In the genomic region with DNA sequence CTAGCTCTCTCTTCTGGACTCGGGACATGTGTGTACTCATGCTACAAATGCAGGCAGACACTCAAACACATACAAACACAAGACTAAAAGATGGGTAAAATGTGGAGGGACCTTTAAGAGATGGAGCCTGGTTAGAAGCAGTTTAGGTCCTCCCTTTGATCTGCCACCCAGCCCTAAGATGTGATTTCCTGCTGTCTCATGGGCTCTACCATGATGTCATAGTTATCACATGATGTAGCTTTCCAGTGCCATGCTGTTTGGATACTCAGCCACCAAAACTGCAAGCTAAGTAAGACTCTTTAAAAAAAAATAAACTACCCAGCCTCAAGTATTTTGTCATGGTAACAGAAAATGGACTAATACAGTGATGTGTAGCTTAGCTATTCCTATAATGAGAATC, we compare ENCODE assay signal across 34 mouse cellular contexts. TPM values are rescaled to one million over a fixed set of nuclear protein-coding genes. Genes with fewer than 3 reads are reported as not detected.
DNase-seq lines count a peak whose midpoint lies in the region; TF ChIP-seq lines count a peak whose summit lies in the region.
"Had no signal": no experiment of that assay in that cellular context is flagged by ENCODE, and none has a peak within 500 bp of the region (broad histone marks: within the 10 kb centered on the region; RNA-seq: fewer than 3 reads in every experiment).

No protein-coding gene starts in this region.

- no peak overlapping the region for H3K9ac ChIP-seq in CH12.LX (ENCODE audit: insufficient read depth, low read depth)
- H3K9ac ChIP-seq: embryonic facial prominence, embryonic 12.5 days; forebrain, embryonic 15.5 days; hindbrain, embryonic 13.5 days; kidney, embryonic 15.5 days; liver, embryonic 14.5 days; midbrain, embryonic 15.5 days; neural tube, embryonic 13.5 days had no signal

- TF ChIP-seq CTCF in CH12.LX (conservative IDR thresholded peaks at IDR 0.05 in 1 of 2, IDR thresholded peaks at IDR 0.05 in 1 of 2; ENCODE audit: low read depth in 2 of 2, low read length in 2 of 2) = no peak

- H3K27me3 ChIP-seq in CH12.LX (replicated peaks) = no peaks in the 10 kb centered on the region
- H3K27me3 ChIP-seq: embryonic facial prominence, embryonic 12.5 days; forebrain, embryonic 15.5 days; hindbrain, embryonic 13.5 days; kidney, embryonic 15.5 days; midbrain, embryonic 15.5 days; neural tube, embryonic 13.5 days had no signal

- no peak overlapping the region for H3K4me2 ChIP-seq in CH12.LX (ENCODE audit: insufficient read depth, low read depth, poor library complexity, severe bottlenecking)
- H3K4me2 ChIP-seq: embryonic facial prominence, embryonic 12.5 days; forebrain, embryonic 15.5 days; heart, embryonic 11.5 days; hindbrain, embryonic 13.5 days; kidney, embryonic 15.5 days; midbrain, embryonic 15.5 days; neural tube, embryonic 13.5 days had no signal

- no peak overlapping the region for H3K27ac ChIP-seq in CH12.LX (ENCODE audit: insufficient read depth, low read depth)
- H3K27ac ChIP-seq: embryonic facial prominence, embryonic 12.5 days; forebrain, embryonic 15.5 days; hindbrain, embryonic 13.5 days; kidney, embryonic 15.5 days; layer of hippocampus, adult 2 months; liver, embryonic 14.5 days; midbrain, embryonic 10.5 days; midbrain, embryonic 15.5 days; neural tube, embryonic 13.5 days had no signal

- H3K36me3 ChIP-seq in CH12.LX (replicated peaks in 1 of 2; ENCODE audit: control insufficient read depth in 1 of 2, insufficient read depth in 1 of 2, low read length in 1 of 2) = peaks cover 0 to 3% of the 10 kb centered on the region in 2 experiments
- H3K36me3 ChIP-seq: embryonic facial prominence, embryonic 12.5 days; forebrain, embryonic 15.5 days; hindbrain, embryonic 13.5 days; kidney, embryonic 15.5 days; midbrain, embryonic 10.5 days; midbrain, embryonic 15.5 days; neural tube, embryonic 13.5 days had no signal

- no peaks in the 10 kb centered on the region for H3K9me3 ChIP-seq in CH12.LX (replicated peaks; ENCODE audit: low read length)
- H3K9me3 ChIP-seq: embryonic facial prominence, embryonic 12.5 days; forebrain, embryonic 15.5 days; hindbrain, embryonic 13.5 days; kidney, embryonic 15.5 days; midbrain, embryonic 10.5 days; midbrain, embryonic 15.5 days; neural tube, embryonic 13.5 days had no signal

- peaks cover 3% of the 10 kb centered on the region; the same call in 1 of the 2 replicates for H3K79me2 ChIP-seq in CH12.LX (replicated peaks; ENCODE audit: control insufficient read depth, extremely low read depth, insufficient read depth, poor library complexity, severe bottlenecking)

- H3K4me1 ChIP-seq in CH12.LX (ENCODE audit: control insufficient read depth in 1 of 2, insufficient read depth in 2 of 2) = peaks cover 32 to 47% of the 10 kb centered on the region in 2 experiments
- H3K4me1 ChIP-seq: embryonic facial prominence, embryonic 12.5 days; forebrain, embryonic 15.5 days; hindbrain, embryonic 13.5 days; kidney, embryonic 15.5 days; midbrain, embryonic 10.5 days; midbrain, embryonic 15.5 days; neural tube, embryonic 13.5 days had no signal

- dilution Hi-C loops in CH12.LX (cut with MboI; ENCODE audit: extremely low pct_ligation_motif_present, extremely low pct_unique_long_range_greater_than_20kb, low sequenced_read_pairs) = no loop called here

- TF ChIP-seq EP300 in CH12.LX (IDR thresholded peaks at IDR 0.05; ENCODE audit: low read length) = no peak

- no peak overlapping the region for H3K4me3 ChIP-seq in CH12.LX (replicated peaks in 1 of 3; ENCODE audit: low read depth in 2 of 3, low read length in 2 of 3, poor library complexity in 1 of 3)
- H3K4me3 ChIP-seq: embryonic facial prominence, embryonic 12.5 days; forebrain, embryonic 15.5 days; hindbrain, embryonic 13.5 days; kidney, embryonic 15.5 days; layer of hippocampus, adult 2 months; midbrain, embryonic 10.5 days; midbrain, embryonic 15.5 days; neural tube, embryonic 13.5 days had no signal

- TF ChIP-seq RAD21 in CH12.LX (IDR thresholded peaks at IDR 0.05; ENCODE audit: low read depth, low read length) = no peak

- DNase-seq in CD4-positive helper T cell, adult 2 months (ENCODE audit: low read depth, low spot score) = peak; percentile 82
- DNase-seq in CH12.LX (ENCODE audit: extremely low read depth) = no peak
- DNase-seq in induced T-regulatory cell, adult 2 months (ENCODE audit: low read depth) = peak; percentile 79
- DNase-seq in natural killer cell, adult 2 months (ENCODE audit: low spot score in 2 of 2) = peak; percentile 48 to 63
- DNase-seq in cerebellum, adult 18-20 months = no peak
- DNase-seq in spleen, postnatal 14 days (ENCODE audit: low spot score in 2 of 2) = no peak
- no peak for DNase-seq in right cerebral cortex, postnatal 25 days
- DNase-seq: adrenal gland, postnatal 10 days; cerebellum, adult 11 months; cerebellum, adult 9-11 months; embryo, embryonic 11 days; gastrocnemius, postnatal 36 days; heart, adult 18-20 months; heart, postnatal 4 days; kidney, adult 11 months; kidney, postnatal 36 days; liver; lung, adult 2 months; lung, postnatal 14 days; spleen, adult 18-20 months had no signal

- TF ChIP-seq POLR2A in CH12.LX (IDR thresholded peaks at IDR 0.05; ENCODE audit: low read depth, low read length) = no peak

- in situ Hi-C loops in CH12.LX (cut with MboI; ENCODE audit: low pct_ligation_motif_present, low pct_unique_long_range_greater_than_20kb, low sequenced_read_pairs) = no loop called here

TF ChIP-seq in CH12.LX, 34 proteins besides CTCF, POLR2A, EP300 and RAD21:
- TF ChIP-seq USF1 (IDR thresholded peaks at IDR 0.05; ENCODE audit: low read depth, low read length) = no peak
- no peak for TF ChIP-seq ELF1 (IDR thresholded peaks at IDR 0.05; ENCODE audit: low read depth, low read length)
- TF ChIP-seq SIN3A (IDR thresholded peaks at IDR 0.05; ENCODE audit: low read length) = no peak
- 0 out of 2 replicates have a peak, but pooled peaks have one; percentile 30 for TF ChIP-seq JUN (IDR thresholded peaks at IDR 0.05; ENCODE audit: insufficient read depth, low read depth, low read length)
- TF ChIP-seq HCFC1 (IDR thresholded peaks at IDR 0.05; ENCODE audit: low read depth, low read length) = no peak
- no peak for TF ChIP-seq TBP (conservative IDR thresholded peaks at IDR 0.05; ENCODE audit: low read depth, low read length)

RNA-seq across cellular contexts. Expression of gene Scimp, which starts 20.0 kb away (rescaled TPM):
- 0.17 and 0.30 TPM in 2 replicates for total RNA-seq in CH12.LX (2012; rRNA removed)
- total RNA-seq in CH12.LX (2014; rRNA removed) = 0.21 and 1.2 TPM in 2 replicates
- polyA plus RNA-seq in CH12.LX (2012; ENCODE audit: insufficient read length, low read depth) = 0.53 and 0.79 TPM in 2 replicates
- total RNA-seq: gastrocnemius, adult 18-20 months; gastrocnemius, postnatal 36 days; heart, postnatal 4 days; layer of hippocampus, adult 2 months; layer of hippocampus, postnatal 25 days; left cerebral cortex, postnatal 14 days had no signal
- polyA plus RNA-seq: embryonic facial prominence, embryonic 12.5 days; forebrain, embryonic 15.5 days; limb, embryonic 11.5 days; midbrain, embryonic 10.5 days; midbrain, embryonic 15.5 days; neural tube, embryonic 13.5 days had no signal

RNA-seq across cellular contexts. Expression of gene Zfp3, which starts 28.4 kb away (rescaled TPM):
- total RNA-seq in CH12.LX (2012; rRNA removed) (3.1 and 3.5 TPM in 2 replicates), CH12.LX (2014; rRNA removed) (1.7 and 1.9 TPM in 2 replicates)
- polyA plus RNA-seq in CH12.LX (2012; ENCODE audit: insufficient read length, low read depth) = 2.0 and 2.5 TPM in 2 replicates

RNA-seq across cellular contexts. Expression of gene Rabep1, which starts 52.2 kb away (rescaled TPM):
- 22.3 and 23.8 TPM in 2 replicates for total RNA-seq in CH12.LX (2012; rRNA removed)
- total RNA-seq in CH12.LX (2014; rRNA removed) = 26.1 and 33.4 TPM in 2 replicates
- 28.3 and 34.7 TPM in 2 replicates for polyA plus RNA-seq in CH12.LX (2012; ENCODE audit: insufficient read length, low read depth)

Comparison
In these comparisons a context has a peak if more than half of its experiments do, and no peak if none do; other contexts are left out.
1. DNase-seq: peak in CD4-positive helper T cell, adult 2 months (single experiment), induced T-regulatory cell, adult 2 months (single experiment) and natural killer cell, adult 2 months (2 of 2); none in CH12.LX (single experiment), cerebellum, adult 18-20 months (0 of 2), spleen, postnatal 14 days (0 of 2) and right cerebral cortex, postnatal 25 days (single experiment).